Mouse (Mus musculus) embryo, embryonic 10.5 days (tissue): ENCODE measurements at regions not wholly inside any gene's neighbourhood (a gene's known extent, or its start where the extent isn't known, plus 50 kb on each side); places are given as distances from the start of the nearest gene placed in this dataset.
A peak's percentile ranks its signal among the peaks of the same experiment; 100 is the strongest.

Source experiments
- DNase-seq: peaks from one replicate; pipeline ENCODE4 v3.0.0-alpha.2; 2015; ENCODE audit warnings: low spot score

- no peak for DNase-seq
Observed at GRCm38 (mm10) chr6:118285246-118285645, 87.7 kb upstream of the Ret start.

GRCm38 (mm10) chr6:118283949-118284568 is 86.5 kb upstream of the Ret start:
- DNase-seq = no peak

- DNase-seq = peak; percentile 77
Observed at GRCm38 (mm10) chr6:118263951-118264350, 66.4 kb upstream of the Ret start.

GRCm38 (mm10) chr6:118259881-118260280 is 62.4 kb upstream of the Ret start:
- no peak for DNase-seq

GRCm38 (mm10) chr6:118254871-118255270 is 57.4 kb upstream of the Ret start:
- no peak for DNase-seq

GRCm38 (mm10) chr6:118252711-118253110 is 55.2 kb upstream of the Ret start:
- no peak for DNase-seq

GRCm38 (mm10) chr6:118251131-118251530 is 53.6 kb upstream of the Ret start:
- no peak for DNase-seq

- no peak for DNase-seq
Observed at GRCm38 (mm10) chr6:118250006-118250405, 52.5 kb upstream of the Ret start.
